ENCODE assay signal across 24 mouse cellular contexts in genomic region chr15:27826048-27826637, GRCm38 (mm10).
DNase-seq lines count a peak whose midpoint lies in the region; ATAC-seq and TF ChIP-seq lines count a peak whose summit lies in the region.
"Had no signal": no experiment of that assay in that cellular context is flagged by ENCODE, and none has a peak within 500 bp of the region (broad histone marks: within the 10 kb centered on the region; RNA-seq: fewer than 3 reads in every experiment).

No protein-coding gene starts in this region.

- WGBS in stomach, postnatal 0 days, result 86% methylated on average over 4 of the region's 4 CpGs
- WGBS in lung, postnatal 0 days, result 82% methylated on average over 4 of the region's 4 CpGs

- no peaks in the 10 kb centered on the region for H3K4me1 ChIP-seq in stomach, postnatal 0 days (replicated peaks; ENCODE audit: control insufficient read depth, insufficient read depth)
- no peaks in the 10 kb centered on the region for H3K4me1 ChIP-seq in lung, postnatal 0 days (ENCODE audit: insufficient read depth, low read depth, low read length)
- H3K4me1 ChIP-seq: intestine, embryonic 15.5 days; limb, embryonic 13.5 days; lung, embryonic 15.5 days; midbrain, embryonic 10.5 days had no signal

- peak; percentile 44 for ATAC-seq in activated CD4-positive, CD25-positive, alpha-beta regulatory T cell, adult 4 months
- no peak for ATAC-seq in stomach, postnatal 0 days (ENCODE audit: low FRiP score, low TSS enrichment)
- no peak for ATAC-seq in lung, postnatal 0 days
- ATAC-seq: forebrain, postnatal 0 days; intestine, embryonic 15.5 days; midbrain, embryonic 16.5 days had no signal

- no peak for TF ChIP-seq CTCF in stomach, postnatal 0 days (IDR thresholded peaks at IDR 0.05; ENCODE audit: low read depth)
- TF ChIP-seq CTCF in lung, postnatal 0 days (IDR thresholded peaks at IDR 0.05), result no peak

- H3K36me3 ChIP-seq in splenic B cell, adult 2 months (ENCODE audit: control insufficient read depth, insufficient read depth, low read length, poor library complexity, severe bottlenecking), result no peaks in the 10 kb centered on the region
- H3K36me3 ChIP-seq in stomach, postnatal 0 days (ENCODE audit: control insufficient read depth, insufficient read depth, low read length), result peaks cover 26% of the 10 kb centered on the region
- H3K36me3 ChIP-seq in lung, postnatal 0 days (ENCODE audit: insufficient read depth, low read length), result peaks cover 38% of the 10 kb centered on the region

- no peak overlapping the region for H3K9ac ChIP-seq in stomach, postnatal 0 days (ENCODE audit: low read length)
- no peak overlapping the region for H3K9ac ChIP-seq in lung, postnatal 0 days (replicated peaks; ENCODE audit: low read depth)
- H3K9ac ChIP-seq: forebrain, postnatal 0 days; hindbrain, embryonic 14.5 days; intestine, embryonic 15.5 days; limb, embryonic 13.5 days; liver, embryonic 14.5 days; lung, embryonic 15.5 days had no signal

- no peak for TF ChIP-seq EP300 in stomach, postnatal 0 days (optimal IDR thresholded peaks at IDR 0.05)
- TF ChIP-seq EP300 in lung, postnatal 0 days (IDR thresholded peaks at IDR 0.05), result no peak

- no peak overlapping the region for H3K27ac ChIP-seq in stomach, postnatal 0 days (replicated peaks)
- no peak overlapping the region for H3K27ac ChIP-seq in lung, postnatal 0 days (ENCODE audit: low read length)
- H3K27ac ChIP-seq: hindbrain, embryonic 14.5 days; intestine, embryonic 15.5 days; limb, embryonic 13.5 days; liver, embryonic 14.5 days; lung, embryonic 15.5 days; midbrain, embryonic 10.5 days had no signal

- H3K4me2 ChIP-seq in stomach, postnatal 0 days (replicated peaks; ENCODE audit: low read depth), result no peak overlapping the region
- H3K4me2 ChIP-seq in lung, postnatal 0 days (replicated peaks; ENCODE audit: low read depth, low read length), result no peak overlapping the region
- H3K4me2 ChIP-seq: hindbrain, embryonic 14.5 days; intestine, embryonic 15.5 days; limb, embryonic 13.5 days; lung, embryonic 15.5 days had no signal

- peak; percentile 79 for DNase-seq in A20 (ENCODE audit: low read depth, low spot score)
- peak; percentile 73 to 80 for DNase-seq in B cell, adult 2 months
- DNase-seq in splenic B cell, adult 2 months (ENCODE audit: low read depth, low spot score), result peak; percentile 86
- DNase-seq in stomach, postnatal 0 days (ENCODE audit: low spot score), result no peak
- no peak for DNase-seq in lung, postnatal 0 days (ENCODE audit: low spot score)
- DNase-seq in heart, adult 8-10 months (ENCODE audit: low spot score), result no peak
- DNase-seq in adrenal gland, adult 8-10 months, result no peak
- DNase-seq: cerebellum, adult 11-12 months; cerebellum, postnatal 10 days; forebrain, postnatal 0 days; heart, postnatal 4 days; kidney, adult 9 months; kidney, postnatal 25 days; lung, postnatal 4 days; right cerebral cortex, adult 18-20 months had no signal

- H3K4me3 ChIP-seq in stomach, postnatal 0 days (ENCODE audit: low read depth, low read length), result no peak overlapping the region
- no peak overlapping the region for H3K4me3 ChIP-seq in lung, postnatal 0 days (ENCODE audit: low read depth, low read length)
- H3K4me3 ChIP-seq: intestine, embryonic 15.5 days; limb, embryonic 13.5 days; lung, embryonic 15.5 days; midbrain, embryonic 10.5 days; myocyte had no signal

- H3K9me3 ChIP-seq in stomach, postnatal 0 days (ENCODE audit: control insufficient read depth, low read length), result no peaks in the 10 kb centered on the region
- H3K9me3 ChIP-seq in lung, postnatal 0 days (ENCODE audit: low read length), result no peaks in the 10 kb centered on the region
- H3K9me3 ChIP-seq: intestine, embryonic 15.5 days; limb, embryonic 13.5 days; lung, embryonic 15.5 days; midbrain, embryonic 10.5 days had no signal

- no peaks in the 10 kb centered on the region for H3K27me3 ChIP-seq in splenic B cell, adult 2 months (ENCODE audit: control insufficient read depth, insufficient read depth, low read length, poor library complexity, severe bottlenecking)
- no peaks in the 10 kb centered on the region for H3K27me3 ChIP-seq in stomach, postnatal 0 days (ENCODE audit: control insufficient read depth, insufficient read depth, low read length)
- no peaks in the 10 kb centered on the region for H3K27me3 ChIP-seq in lung, postnatal 0 days (replicated peaks; ENCODE audit: insufficient read depth, low read length)
- H3K27me3 ChIP-seq: intestine, embryonic 15.5 days; limb, embryonic 13.5 days; lung, embryonic 15.5 days had no signal

Comparison
In these comparisons a context has a peak if more than half of its experiments do, and no peak if none do; other contexts are left out.
1. DNase-seq: peak in A20 (single experiment), B cell, adult 2 months (2 of 2) and splenic B cell, adult 2 months (single experiment); none in stomach, postnatal 0 days (single experiment), lung, postnatal 0 days (single experiment), heart, adult 8-10 months (single experiment) and adrenal gland, adult 8-10 months (single experiment).